Mouse (Mus musculus) intestine, embryonic 14.5 days (tissue): Measurements from ENCODE around the gene Gramd1b. TPM values are rescaled to one million over a fixed set of nuclear protein-coding genes. Genes with fewer than 3 reads are reported as not detected.
A peak's percentile ranks its signal among the peaks of the same experiment; 100 is the strongest.

Source experiments
- ATAC-seq: fragments of 200-750 bp; cut with Nextera tagmentation; replicated peaks from 2 replicates; pipeline ENCODE4 v1.8.0; 2017; ENCODE audit warnings: low read depth, moderate number of reproducible peaks, moderate TSS enrichment, moderate library complexity; ENCODE audit not compliant: low FRiP score, low TSS enrichment
- DNase-seq: peaks from one replicate; pipeline ENCODE4 v3.0.0-alpha.2; 2018; ENCODE audit warnings: low spot score
- H3K27ac ChIP-seq: fragments of 300-500 bp; sonication (generic); 2 replicates; pipeline ENCODE4 v1.5.1; 2014; ENCODE audit warnings: low read depth, mild to moderate bottlenecking, control low read depth
- H3K27me3 ChIP-seq: fragments of 300-500 bp; sonication (generic); replicated peaks from 2 replicates; pipeline ENCODE4 v1.6.1; 2014; ENCODE audit warnings: low read length, control low read depth; ENCODE audit not compliant: control insufficient read depth, insufficient read depth
- H3K36me3 ChIP-seq: fragments of 300-500 bp; sonication (generic); 2 replicates; pipeline ENCODE4 v1.6.1; 2014; ENCODE audit warnings: low read length, control low read depth; ENCODE audit not compliant: control insufficient read depth, insufficient read depth
- H3K4me1 ChIP-seq: fragments of 300-500 bp; sonication (generic); replicated peaks from 2 replicates; pipeline ENCODE4 v1.6.1; 2014; ENCODE audit warnings: low read length, control low read depth, mixed read lengths; ENCODE audit not compliant: control insufficient read depth, insufficient read depth
- H3K4me2 ChIP-seq: fragments of 300-500 bp; sonication (generic); 2 replicates; pipeline ENCODE4 v1.6.1; 2014; ENCODE audit warnings: low read length
- H3K4me3 ChIP-seq: fragments of 300-500 bp; sonication (generic); 2 replicates; pipeline ENCODE4 v1.5.1; 2014; ENCODE audit warnings: low read depth, low read length, control low read depth, mixed read lengths
- H3K9ac ChIP-seq: fragments of 300-500 bp; sonication (generic); 2 replicates; pipeline ENCODE4 v1.6.1; 2014; ENCODE audit warnings: mild to moderate bottlenecking, low read length
- H3K9me3 ChIP-seq: fragments of 300-500 bp; sonication (generic); 2 replicates; pipeline ENCODE4 v1.6.1; 2016; ENCODE audit warnings: low read length, control low read depth; ENCODE audit not compliant: control insufficient read depth
- WGBS: fragments of 180-500 bp; shearing (Covaris S2); extraction: QIAGEN DNeasy Blood & Tissue Kit; methylation state at CpG from one replicate; pipeline ENCODE4 v1.1.7; 2014; 5-methylcytosine and 5-hydroxymethylcytosine counted together
- polyA plus RNA-seq: library from polyadenylated mRNA; unstranded; fragments of >200 nt; fragmentation: Nextera tagmentation; extraction: Ambion mirVana; gene quantifications from 2 replicates; pipeline ENCODE4 v1.2.1, GENCODE M21; 2014

Gramd1b gene
- polyA plus RNA-seq, 1 experiment from 2014 or later = 3.5 TPM

GRCm38 (mm10) chr9:40418803-40419202 lies 112.4 kb downstream of the Gramd1b start:
- 93% methylated on average over 5 of the region's 5 CpGs for WGBS
- no peak overlapping the region for H3K27ac ChIP-seq
- no peaks in the 10 kb centered on the region for H3K9me3 ChIP-seq
- ATAC-seq (no peak), DNase-seq (no peak)
- H3K4me1 ChIP-seq = no peaks in the 10 kb centered on the region
- no peaks in the 10 kb centered on the region for H3K27me3 ChIP-seq
- H3K9ac ChIP-seq = no peak overlapping the region
- H3K4me2 ChIP-seq = no peak overlapping the region
- H3K36me3 ChIP-seq = no peaks in the 10 kb centered on the region
- H3K4me3 ChIP-seq = no peak overlapping the region

GRCm38 (mm10) chr9:40416150-40416549 lies 115.0 kb downstream of the Gramd1b start:
- WGBS = 90% methylated on average over 7 of the region's 7 CpGs
- Histone ChIP-seq H3K4me2 (no peak overlapping the region), H3K9ac (no peak overlapping the region), H3K4me1 (no peaks in the 10 kb centered on the region), H3K27ac (no peak overlapping the region), H3K36me3 (no peaks in the 10 kb centered on the region), H3K9me3 (no peaks in the 10 kb centered on the region), H3K4me3 (no peak overlapping the region), H3K27me3 (no peaks in the 10 kb centered on the region)
- DNase-seq (no peak), ATAC-seq (no peak)

GRCm38 (mm10) chr9:40414904-40415766 lies 116.0 kb downstream of the Gramd1b start:
- peak; percentile 58 for DNase-seq
- no peaks in the 10 kb centered on the region for H3K9me3 ChIP-seq
- H3K4me3 ChIP-seq = peak overlapping the region; percentile 39
- H3K4me2 ChIP-seq = peak overlapping the region; percentile 53
- 29% methylated on average over 18 of the region's 18 CpGs for WGBS
- peak; percentile 65 for ATAC-seq
- no peaks in the 10 kb centered on the region for H3K36me3 ChIP-seq
- peak overlapping the region; percentile 58 for H3K9ac ChIP-seq
- H3K4me1 ChIP-seq = no peaks in the 10 kb centered on the region
- no peak overlapping the region for H3K27ac ChIP-seq
- H3K27me3 ChIP-seq = no peaks in the 10 kb centered on the region

- H3K4me2 ChIP-seq = peak overlapping the region; percentile 53
- no peak overlapping the region for H3K27ac ChIP-seq
- ATAC-seq (peak; percentile 78; the same call in 1 of the 2 replicates), DNase-seq (peak; percentile 81)
- peak overlapping the region; percentile 39 for H3K4me3 ChIP-seq
- H3K9ac ChIP-seq = peak overlapping the region; percentile 58
- H3K36me3 ChIP-seq = no peaks in the 10 kb centered on the region
- H3K4me1 ChIP-seq = no peaks in the 10 kb centered on the region
- H3K9me3 ChIP-seq = no peaks in the 10 kb centered on the region
- WGBS = 2% methylated on average over 15 of the region's 15 CpGs
- H3K27me3 ChIP-seq = no peaks in the 10 kb centered on the region
Observed at GRCm38 (mm10) chr9:40414498-40414903, 116.7 kb downstream of the Gramd1b start.

GRCm38 (mm10) chr9:40413601-40414000 lies 117.6 kb downstream of the Gramd1b start:
- 80% methylated on average over 4 of the region's 4 CpGs for WGBS
- Histone ChIP-seq H3K4me1 (no peaks in the 10 kb centered on the region), H3K9me3 (no peaks in the 10 kb centered on the region), H3K27me3 (no peaks in the 10 kb centered on the region), H3K4me3 (no peak overlapping the region), H3K9ac (no peak overlapping the region), H3K4me2 (no peak overlapping the region), H3K36me3 (no peaks in the 10 kb centered on the region), H3K27ac (no peak overlapping the region)
- DNase-seq (no peak), ATAC-seq (no peak)

GRCm38 (mm10) chr9:40412931-40413330 lies 118.3 kb downstream of the Gramd1b start:
- Histone ChIP-seq H3K27me3 (no peaks in the 10 kb centered on the region), H3K4me2 (no peak overlapping the region), H3K9ac (no peak overlapping the region), H3K4me3 (no peak overlapping the region), H3K9me3 (no peaks in the 10 kb centered on the region), H3K4me1 (no peaks in the 10 kb centered on the region), H3K27ac (no peak overlapping the region), H3K36me3 (no peaks in the 10 kb centered on the region)
- ATAC-seq (no peak), DNase-seq (no peak)
- WGBS = 87% methylated on average over 14 of the region's 14 CpGs

- DNase-seq (no peak), ATAC-seq (no peak)
- Histone ChIP-seq H3K9me3 (no peaks in the 10 kb centered on the region), H3K27ac (no peak overlapping the region), H3K4me1 (no peaks in the 10 kb centered on the region), H3K36me3 (no peaks in the 10 kb centered on the region), H3K4me3 (no peak overlapping the region), H3K9ac (no peak overlapping the region), H3K4me2 (no peak overlapping the region), H3K27me3 (no peaks in the 10 kb centered on the region)
- WGBS = 83% methylated on average over 4 of the region's 4 CpGs
Observed at GRCm38 (mm10) chr9:40412246-40412645, 118.9 kb downstream of the Gramd1b start.

- Histone ChIP-seq H3K9me3 (no peaks in the 10 kb centered on the region), H3K27ac (no peak overlapping the region), H3K4me1 (0 out of 2 replicates have a peak, but pooled peaks cover under 1% of the 10 kb centered on the region), H3K27me3 (no peaks in the 10 kb centered on the region), H3K36me3 (no peaks in the 10 kb centered on the region), H3K4me2 (no peak overlapping the region), H3K4me3 (no peak overlapping the region), H3K9ac (no peak overlapping the region)
- ATAC-seq = no peak
- no peak for DNase-seq
- 96% methylated on average over 3 of the region's 3 CpGs for WGBS
Observed at GRCm38 (mm10) chr9:40410895-40411294, 120.3 kb downstream of the Gramd1b start.

GRCm38 (mm10) chr9:40409071-40409470 lies 122.1 kb downstream of the Gramd1b start:
- Histone ChIP-seq H3K27ac (no peak overlapping the region), H3K27me3 (no peaks in the 10 kb centered on the region), H3K4me3 (no peak overlapping the region), H3K4me2 (no peak overlapping the region), H3K9ac (no peak overlapping the region), H3K36me3 (no peaks in the 10 kb centered on the region), H3K9me3 (no peaks in the 10 kb centered on the region), H3K4me1 (0 out of 2 replicates have a peak, but pooled peaks cover 3% of the 10 kb centered on the region)
- DNase-seq (no peak), ATAC-seq (no peak)
- WGBS = 53% methylated on average over 2 of the region's 2 CpGs
